Mouse (Mus musculus): Measurements from ENCODE around the gene Trem1. TPM values are rescaled to one million over a fixed set of nuclear protein-coding genes. Genes with fewer than 3 reads are reported as not detected.

Trem1 gene
- polyA plus RNA-seq, 1 experiment from 2014 or later = not detected

DNA sequence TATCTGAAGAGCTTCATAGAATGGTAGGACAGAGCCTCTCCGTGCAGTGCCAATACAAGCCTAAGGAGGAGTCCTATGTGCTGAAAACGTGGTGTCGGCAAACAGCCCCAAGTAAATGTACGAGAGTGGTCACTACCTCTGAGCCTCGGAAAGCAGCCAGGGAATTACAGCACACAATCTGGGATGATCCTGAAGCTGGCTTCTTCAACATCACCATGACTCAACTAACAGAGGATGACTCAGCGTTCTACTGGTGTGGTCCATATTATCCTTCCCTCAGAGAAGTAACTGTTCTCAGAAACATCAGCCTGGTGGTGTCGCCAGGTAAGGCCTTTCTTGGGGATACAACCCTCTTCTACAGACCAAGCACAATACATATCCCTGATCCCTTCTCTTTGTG, 32.1 kb downstream of the Trem1 start:
- Histone ChIP-seq H3K4me1 (ENCODE audit: control insufficient read depth, insufficient read depth, low read length) (no peaks in the 10 kb centered on the region), H3K27ac (ENCODE audit: low read depth, low read length) (no peak overlapping the region), H3K36me3 (ENCODE audit: control insufficient read depth, insufficient read depth, low read length) (no peaks in the 10 kb centered on the region), H3K9me3 (ENCODE audit: control insufficient read depth, low read length) (0 out of 2 replicates have a peak, but pooled peaks cover 2% of the 10 kb centered on the region), H3K4me3 (ENCODE audit: low read depth, low read length) (no peak overlapping the region), H3K4me2 (ENCODE audit: low read depth, low read length) (no peak overlapping the region), H3K9ac (replicated peaks; ENCODE audit: low read depth, low read length) (no peak overlapping the region), H3K27me3 (ENCODE audit: control insufficient read depth, insufficient read depth, low read length) (no peaks in the 10 kb centered on the region)
- no peak for ATAC-seq (ENCODE audit: low read depth)
- WGBS = 93% methylated on average over 7 of the region's 7 CpGs

GRCm38 (mm10) chr17:48266138-48266537, 33.6 kb downstream of the Trem1 start:
- Histone ChIP-seq H3K9ac (replicated peaks; ENCODE audit: low read depth, low read length) (no peak overlapping the region), H3K27me3 (ENCODE audit: control insufficient read depth, insufficient read depth, low read length) (no peaks in the 10 kb centered on the region), H3K4me3 (ENCODE audit: low read depth, low read length) (no peak overlapping the region), H3K9me3 (ENCODE audit: control insufficient read depth, low read length) (no peaks in the 10 kb centered on the region), H3K4me2 (ENCODE audit: low read depth, low read length) (no peak overlapping the region), H3K4me1 (ENCODE audit: control insufficient read depth, insufficient read depth, low read length) (no peaks in the 10 kb centered on the region), H3K36me3 (ENCODE audit: control insufficient read depth, insufficient read depth, low read length) (no peaks in the 10 kb centered on the region), H3K27ac (ENCODE audit: low read depth, low read length) (no peak overlapping the region)
- WGBS = 4% methylated on average over 2 of the region's 2 CpGs
- no peak for ATAC-seq (ENCODE audit: low read depth)

DNA sequence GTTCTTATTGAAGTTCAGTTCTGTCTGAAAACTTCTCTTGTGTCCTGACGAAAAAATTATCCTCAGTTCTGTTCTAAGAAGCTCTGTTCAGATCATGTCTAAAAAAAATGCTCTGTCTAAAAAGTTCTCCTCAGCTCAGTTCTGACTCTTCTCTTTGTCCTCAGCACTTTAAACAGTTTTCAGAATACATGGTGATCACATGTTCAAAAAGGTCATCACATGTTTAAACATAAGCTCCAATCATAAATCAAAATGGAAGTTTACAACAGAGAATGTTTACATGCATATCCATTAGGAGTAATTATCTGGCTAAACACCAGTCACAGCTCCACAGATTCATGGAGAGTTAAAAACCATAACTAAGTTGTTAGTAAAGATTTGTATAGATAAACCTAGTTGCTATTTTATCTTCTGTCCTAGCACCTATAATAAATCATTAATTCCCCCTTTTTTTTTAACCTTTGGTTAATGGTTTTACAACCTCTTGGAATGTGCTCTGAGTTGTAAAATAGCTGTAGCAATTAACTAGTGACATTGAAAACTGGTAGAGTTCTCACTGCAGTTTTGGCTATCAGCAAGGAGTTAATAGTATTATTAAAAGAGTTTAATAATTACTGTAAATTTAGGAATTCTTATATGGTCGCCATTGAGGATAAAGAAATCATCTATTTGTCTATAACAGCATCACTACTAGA, 34.2 kb downstream of the Trem1 start:
- no peak for ATAC-seq (ENCODE audit: low read depth)
- H3K4me1 ChIP-seq (ENCODE audit: control insufficient read depth, insufficient read depth, low read length) = no peaks in the 10 kb centered on the region
- no peak overlapping the region for H3K27ac ChIP-seq (ENCODE audit: low read depth, low read length)
- WGBS = 11% methylated on average over 2 of the region's 2 CpGs
- no peak overlapping the region for H3K4me3 ChIP-seq (ENCODE audit: low read depth, low read length)
- H3K9ac ChIP-seq (replicated peaks; ENCODE audit: low read depth, low read length) = no peak overlapping the region
- no peak overlapping the region for H3K4me2 ChIP-seq (ENCODE audit: low read depth, low read length)
- H3K9me3 ChIP-seq (ENCODE audit: control insufficient read depth, low read length) = no peaks in the 10 kb centered on the region
- no peaks in the 10 kb centered on the region for H3K27me3 ChIP-seq (ENCODE audit: control insufficient read depth, insufficient read depth, low read length)
- no peaks in the 10 kb centered on the region for H3K36me3 ChIP-seq (ENCODE audit: control insufficient read depth, insufficient read depth, low read length)

- H3K4me3 ChIP-seq (ENCODE audit: low read depth, low read length) = no peak overlapping the region
- H3K27me3 ChIP-seq (ENCODE audit: control insufficient read depth, insufficient read depth, low read length) = no peaks in the 10 kb centered on the region
- no peak overlapping the region for H3K27ac ChIP-seq (ENCODE audit: low read depth, low read length)
- H3K36me3 ChIP-seq (ENCODE audit: control insufficient read depth, insufficient read depth, low read length) = no peaks in the 10 kb centered on the region
- ATAC-seq (ENCODE audit: low read depth) = no peak
- H3K4me2 ChIP-seq (ENCODE audit: low read depth, low read length) = no peak overlapping the region
- H3K4me1 ChIP-seq (ENCODE audit: control insufficient read depth, insufficient read depth, low read length) = no peaks in the 10 kb centered on the region
- WGBS = 74% methylated on average over 1 of the region's 1 CpGs
- H3K9me3 ChIP-seq (ENCODE audit: control insufficient read depth, low read length) = no peaks in the 10 kb centered on the region
- H3K9ac ChIP-seq (replicated peaks; ENCODE audit: low read depth, low read length) = no peak overlapping the region
These were observed 35.0 kb downstream of the Trem1 start for GRCm38 (mm10) chr17:48267591-48267990.

GRCm38 (mm10) chr17:48268276-48268675, 35.7 kb downstream of the Trem1 start:
- H3K27me3 ChIP-seq (ENCODE audit: control insufficient read depth, insufficient read depth, low read length) = no peaks in the 10 kb centered on the region
- ATAC-seq (ENCODE audit: low read depth) = no peak
- H3K4me1 ChIP-seq (ENCODE audit: control insufficient read depth, insufficient read depth, low read length) = no peaks in the 10 kb centered on the region
- H3K4me3 ChIP-seq (ENCODE audit: low read depth, low read length) = no peak overlapping the region
- H3K27ac ChIP-seq (ENCODE audit: low read depth, low read length) = no peak overlapping the region
- H3K9me3 ChIP-seq (ENCODE audit: control insufficient read depth, low read length) = no peaks in the 10 kb centered on the region
- H3K36me3 ChIP-seq (ENCODE audit: control insufficient read depth, insufficient read depth, low read length) = no peaks in the 10 kb centered on the region
- H3K9ac ChIP-seq (replicated peaks; ENCODE audit: low read depth, low read length) = no peak overlapping the region
- H3K4me2 ChIP-seq (ENCODE audit: low read depth, low read length) = no peak overlapping the region

- WGBS = 84% methylated on average over 4 of the region's 4 CpGs
- H3K36me3 ChIP-seq (ENCODE audit: control insufficient read depth, insufficient read depth, low read length) = no peaks in the 10 kb centered on the region
- no peaks in the 10 kb centered on the region for H3K4me1 ChIP-seq (ENCODE audit: control insufficient read depth, insufficient read depth, low read length)
- H3K4me2 ChIP-seq (ENCODE audit: low read depth, low read length) = no peak overlapping the region
- no peak for ATAC-seq (ENCODE audit: low read depth)
- H3K27ac ChIP-seq (ENCODE audit: low read depth, low read length) = no peak overlapping the region
- H3K9ac ChIP-seq (replicated peaks; ENCODE audit: low read depth, low read length) = no peak overlapping the region
- H3K9me3 ChIP-seq (ENCODE audit: control insufficient read depth, low read length) = no peaks in the 10 kb centered on the region
- H3K27me3 ChIP-seq (ENCODE audit: control insufficient read depth, insufficient read depth, low read length) = no peaks in the 10 kb centered on the region
- no peak overlapping the region for H3K4me3 ChIP-seq (ENCODE audit: low read depth, low read length)
These were observed 37.3 kb downstream of the Trem1 start for GRCm38 (mm10) chr17:48269833-48270232.

DNA sequence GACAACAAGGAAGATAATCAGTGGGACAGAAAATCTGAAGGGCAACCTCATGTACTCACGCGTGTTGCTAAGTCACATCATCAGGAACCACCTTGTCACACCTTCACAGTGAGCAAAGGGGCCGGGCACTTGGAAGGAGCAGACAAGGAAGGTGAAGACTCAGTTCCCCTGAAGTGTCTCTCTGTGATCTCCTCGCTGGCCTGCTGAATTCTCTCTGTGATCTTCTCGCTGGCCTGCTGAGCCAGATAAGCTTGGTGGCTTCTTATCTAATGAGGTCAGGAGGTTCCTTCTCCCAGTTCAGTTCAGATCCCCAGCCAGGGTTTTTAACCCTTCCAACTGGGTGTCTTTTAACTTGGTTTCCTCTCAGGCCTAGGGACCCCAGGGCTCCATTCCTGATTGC, 39.6 kb downstream of the Trem1 start:
- Histone ChIP-seq H3K4me3 (ENCODE audit: low read depth, low read length) (no peak overlapping the region), H3K4me1 (ENCODE audit: control insufficient read depth, insufficient read depth, low read length) (no peaks in the 10 kb centered on the region), H3K9ac (replicated peaks; ENCODE audit: low read depth, low read length) (no peak overlapping the region), H3K4me2 (ENCODE audit: low read depth, low read length) (no peak overlapping the region), H3K27ac (ENCODE audit: low read depth, low read length) (no peak overlapping the region), H3K36me3 (ENCODE audit: control insufficient read depth, insufficient read depth, low read length) (no peaks in the 10 kb centered on the region), H3K27me3 (ENCODE audit: control insufficient read depth, insufficient read depth, low read length) (no peaks in the 10 kb centered on the region), H3K9me3 (ENCODE audit: control insufficient read depth, low read length) (no peaks in the 10 kb centered on the region)
- ATAC-seq (ENCODE audit: low read depth) = no peak
- 82% methylated on average over 5 of the region's 5 CpGs for WGBS

- Histone ChIP-seq H3K36me3 (ENCODE audit: control insufficient read depth, insufficient read depth, low read length) (no peaks in the 10 kb centered on the region), H3K27ac (ENCODE audit: low read depth, low read length) (no peak overlapping the region), H3K4me1 (ENCODE audit: control insufficient read depth, insufficient read depth, low read length) (no peaks in the 10 kb centered on the region), H3K27me3 (ENCODE audit: control insufficient read depth, insufficient read depth, low read length) (no peaks in the 10 kb centered on the region), H3K9me3 (ENCODE audit: control insufficient read depth, low read length) (no peaks in the 10 kb centered on the region), H3K4me2 (ENCODE audit: low read depth, low read length) (no peak overlapping the region), H3K4me3 (ENCODE audit: low read depth, low read length) (no peak overlapping the region), H3K9ac (replicated peaks; ENCODE audit: low read depth, low read length) (no peak overlapping the region)
- ATAC-seq (ENCODE audit: low read depth) = no peak
- WGBS = 96% methylated on average over 4 of the region's 4 CpGs
These were observed 40.0 kb downstream of the Trem1 start for GRCm38 (mm10) chr17:48272598-48272997.

DNA sequence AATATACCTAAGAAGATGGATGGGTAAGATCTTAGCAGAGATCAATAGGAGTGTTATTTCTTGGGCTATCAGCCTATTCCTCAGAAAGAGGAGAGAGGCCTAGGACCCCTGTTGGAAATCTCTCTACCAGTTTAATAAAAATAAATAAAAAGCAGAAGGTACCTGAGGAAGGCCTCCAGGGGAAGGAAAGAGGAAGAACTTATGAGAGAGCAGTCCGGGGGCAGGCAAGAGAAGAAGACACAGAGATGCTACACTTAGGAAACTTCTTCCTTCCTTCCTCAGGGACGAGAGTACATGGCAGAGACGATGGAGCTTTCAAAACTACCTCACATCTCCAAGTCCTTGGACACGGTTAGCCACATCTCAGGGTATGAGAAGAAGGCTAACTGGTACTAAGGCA, 41.5 kb downstream of the Trem1 start:
- Histone ChIP-seq H3K9me3 (ENCODE audit: control insufficient read depth, low read length) (no peaks in the 10 kb centered on the region), H3K4me1 (ENCODE audit: control insufficient read depth, insufficient read depth, low read length) (no peaks in the 10 kb centered on the region), H3K4me3 (ENCODE audit: low read depth, low read length) (no peak overlapping the region), H3K27ac (ENCODE audit: low read depth, low read length) (no peak overlapping the region), H3K4me2 (ENCODE audit: low read depth, low read length) (no peak overlapping the region), H3K9ac (replicated peaks; ENCODE audit: low read depth, low read length) (no peak overlapping the region), H3K27me3 (ENCODE audit: control insufficient read depth, insufficient read depth, low read length) (no peaks in the 10 kb centered on the region), H3K36me3 (ENCODE audit: control insufficient read depth, insufficient read depth, low read length) (no peaks in the 10 kb centered on the region)
- no peak for ATAC-seq (ENCODE audit: low read depth)
- 86% methylated on average over 4 of the region's 4 CpGs for WGBS

All from neural tube, embryonic 14.5 days (tissue).